Mouse (Mus musculus) megakaryocyte progenitor cell, adult 5-6 weeks (primary cell): ENCODE data around the gene Tbc1d1. TPM values are rescaled to one million over a fixed set of nuclear protein-coding genes. Genes with fewer than 3 reads are reported as not detected.

ENCODE experiments used
- ATAC-seq: replicated peaks from 2 replicates; pipeline ENCODE4 v1.8.0; 2016; ENCODE audit warnings: mild to moderate bottlenecking, moderate TSS enrichment, inconsistent platforms; ENCODE audit not compliant: poor library complexity
- total RNA-seq, 2 experiments: library from RNA; stranded (forward) in 1 of 2; stranded (reverse) in 1 of 2; fragments of 157-497, 149-512 nt in 1 of 2; fragments of 200-1000 nt in 1 of 2; gene quantifications; 2 replicates each; pipeline versions ENCODE4 v1.2.3 to v1.2.4; 2015 to 2017

Gene Tbc1d1
- total RNA-seq, 2 experiments from 2014 or later, result 16.7 to 31.7 TPM

- no peak for ATAC-seq
Observed at GRCm38 (mm10) chr5:64375851-64376250, 219.7 kb downstream of the Tbc1d1 start.

DNA sequence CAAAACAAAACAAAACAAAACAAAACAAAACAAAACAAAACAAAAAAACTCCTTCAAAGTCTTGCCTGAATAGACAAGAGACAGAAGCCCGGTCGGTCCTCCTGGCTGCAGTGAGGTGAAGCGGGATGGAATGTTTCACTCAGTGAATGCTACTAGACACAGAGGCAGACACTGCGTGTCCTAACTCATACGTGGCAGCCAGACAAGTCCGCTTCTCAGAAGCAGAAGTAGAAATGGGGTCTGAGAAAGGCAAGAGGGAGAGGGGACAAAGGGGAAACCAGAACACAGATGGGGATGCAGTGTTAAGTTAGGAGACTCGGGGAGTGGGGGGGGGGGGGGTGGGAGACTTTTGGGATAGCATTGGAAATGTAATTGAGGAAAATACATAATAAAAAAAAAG lies 220.4 kb downstream of the Tbc1d1 start:
- 0 out of 2 replicates have a peak, but pooled peaks have one; percentile 16 for ATAC-seq

DNA sequence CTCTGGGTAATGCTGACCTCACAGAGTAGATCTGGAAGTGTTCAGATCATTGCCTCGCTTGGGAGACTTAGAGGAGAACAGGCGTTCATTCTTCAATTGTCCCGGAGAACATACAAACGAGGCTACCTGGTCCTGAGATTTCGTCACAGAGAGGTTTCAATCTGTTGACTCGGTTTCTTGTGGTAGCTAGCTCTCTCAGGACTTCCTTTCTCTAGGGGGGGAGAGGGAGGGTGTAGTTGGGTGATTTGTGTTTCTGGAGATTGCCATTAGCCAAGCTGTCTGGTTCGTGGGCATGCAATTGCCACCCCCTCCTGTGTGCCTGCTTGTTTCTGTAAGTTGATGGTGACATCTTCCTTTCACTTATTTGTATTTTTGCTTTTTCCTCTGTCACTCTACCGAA lies 221.6 kb downstream of the Tbc1d1 start:
- 0 out of 2 replicates have a peak, but pooled peaks have one; percentile 4 for ATAC-seq

GRCm38 (mm10) chr5:64378591-64379275 lies 222.6 kb downstream of the Tbc1d1 start:
- peak; percentile 52 for ATAC-seq

GRCm38 (mm10) chr5:64379829-64380228 lies 223.7 kb downstream of the Tbc1d1 start:
- ATAC-seq, result no peak

GRCm38 (mm10) chr5:64380698-64381375 lies 224.7 kb downstream of the Tbc1d1 start:
- peak; percentile 53 for ATAC-seq

DNA sequence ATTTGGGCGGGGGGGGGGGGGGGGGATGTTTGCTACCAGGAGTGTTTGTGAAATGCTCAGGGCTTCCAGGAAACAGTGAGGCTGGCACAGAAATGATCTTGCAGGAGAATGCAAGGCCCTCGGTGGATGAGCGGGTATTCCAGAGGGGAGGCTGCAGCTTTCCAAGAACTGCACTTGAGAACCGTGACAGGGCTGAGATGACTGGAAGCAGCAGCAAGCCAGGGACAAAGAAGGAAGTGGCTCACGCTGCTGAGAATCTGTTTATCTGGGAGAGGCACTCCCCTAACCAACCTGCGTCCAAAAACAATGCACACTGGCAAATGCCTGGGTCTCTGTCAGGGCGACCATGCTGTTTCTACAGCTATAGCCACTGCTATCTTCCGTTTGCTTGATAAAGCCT lies 225.4 kb downstream of the Tbc1d1 start:
- no peak for ATAC-seq

DNA sequence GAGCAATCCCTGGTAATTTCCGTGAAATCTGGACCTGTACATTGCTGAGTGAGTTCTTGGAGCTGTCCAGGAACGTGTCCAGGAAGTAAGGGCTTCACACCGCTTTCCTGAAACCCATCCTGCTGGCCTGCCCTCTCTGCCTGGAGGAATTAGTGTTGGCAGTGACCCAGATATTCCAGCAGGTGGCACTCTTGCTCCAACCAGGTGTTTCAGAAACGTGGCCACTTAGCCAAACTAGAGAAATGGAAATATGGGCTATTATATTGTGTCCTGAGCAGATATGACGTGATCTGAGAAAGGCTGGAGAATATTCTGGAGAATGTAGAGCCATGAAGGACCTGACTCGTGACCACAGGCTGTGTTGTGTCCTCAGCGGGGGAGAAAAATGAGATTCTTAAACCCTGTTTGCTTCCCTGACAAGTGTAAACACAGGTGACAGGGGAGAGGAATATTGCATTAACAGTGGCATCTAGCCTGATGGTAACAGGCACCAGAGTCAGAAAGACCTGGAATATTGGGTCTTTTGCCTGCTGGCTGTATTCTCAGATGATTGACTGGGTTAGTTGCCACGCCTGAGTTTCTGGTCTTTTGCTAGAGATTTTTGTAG lies 226.4 kb downstream of the Tbc1d1 start:
- ATAC-seq, result peak; percentile 68

DNA sequence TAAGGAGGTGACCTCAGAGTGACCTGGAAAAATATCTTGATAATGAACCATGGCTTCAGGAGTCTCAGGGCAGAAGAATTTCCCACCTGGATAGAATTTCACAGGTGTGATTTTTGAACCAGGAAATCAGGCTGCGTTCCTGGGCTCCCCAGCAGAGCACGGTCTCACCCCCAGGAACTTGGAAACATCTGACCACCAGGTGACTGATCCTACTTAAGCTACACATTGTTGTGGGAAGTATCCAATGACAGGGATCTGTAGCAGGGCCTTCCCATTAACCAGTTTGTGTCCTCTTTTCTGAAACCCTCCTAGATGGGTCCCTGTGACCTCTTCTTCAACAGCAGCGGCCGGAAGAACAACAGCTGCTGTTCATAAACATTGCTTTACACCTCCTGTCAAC lies 227.1 kb downstream of the Tbc1d1 start:
- no peak for ATAC-seq

- no peak for ATAC-seq
Observed at GRCm38 (mm10) chr5:64384546-64384945, 228.4 kb downstream of the Tbc1d1 start.

DNA sequence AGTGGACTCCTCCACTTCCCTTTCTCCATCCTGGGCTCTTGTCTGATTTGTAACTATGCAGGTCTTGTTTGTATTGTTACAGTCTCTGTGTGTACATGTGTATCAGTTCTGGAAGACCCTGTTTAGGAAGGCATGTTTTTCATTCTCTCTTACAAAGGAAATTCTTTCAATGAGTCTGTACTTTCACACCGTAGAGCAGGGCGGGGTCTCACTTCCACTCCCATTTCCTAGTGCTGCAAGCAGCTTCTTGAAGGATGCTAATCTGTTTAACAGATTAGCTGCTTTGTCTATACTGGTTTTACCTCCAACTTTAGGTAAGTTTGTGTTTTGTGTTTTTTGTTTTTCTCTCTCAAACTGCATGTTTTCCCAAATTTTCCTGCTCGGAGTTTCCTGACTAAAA lies 230.9 kb downstream of the Tbc1d1 start:
- ATAC-seq, result no peak

- no peak for ATAC-seq
Observed at GRCm38 (mm10) chr5:64389202-64389929, 233.3 kb downstream of the Tbc1d1 start.

- peak; percentile 62 for ATAC-seq
Observed at GRCm38 (mm10) chr5:64391346-64391745, 235.2 kb downstream of the Tbc1d1 start.

DNA sequence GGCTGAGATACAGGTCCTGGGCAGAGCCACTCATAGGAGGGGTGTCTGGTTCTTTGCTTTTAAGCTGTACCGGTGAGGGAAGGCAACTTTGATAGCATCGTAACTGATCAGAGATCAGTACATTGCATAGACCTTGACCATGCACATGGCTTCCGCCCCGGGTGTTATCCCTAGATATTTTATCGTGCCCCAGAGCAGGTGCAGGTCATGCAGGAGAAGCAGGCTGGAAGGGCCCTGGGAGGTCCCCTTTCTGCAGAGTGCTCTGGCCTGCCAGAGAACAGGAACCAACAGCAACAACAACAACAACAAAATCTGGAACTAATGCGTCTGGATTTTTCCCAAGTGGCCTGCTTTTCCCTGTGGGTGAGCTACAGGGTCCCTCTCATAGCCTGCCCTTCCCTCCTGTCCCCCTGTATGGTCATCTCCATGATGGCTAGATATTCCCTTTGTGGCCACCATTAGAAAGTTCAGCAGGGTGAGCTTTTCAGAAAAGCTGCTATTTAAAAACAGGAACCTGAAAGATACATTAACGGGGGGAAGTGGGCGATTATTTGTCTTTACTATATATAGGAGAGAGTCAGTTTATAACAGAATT lies 236.4 kb downstream of the Tbc1d1 start:
- 0 out of 2 replicates have a peak, but pooled peaks have one; percentile 10 for ATAC-seq

DNA sequence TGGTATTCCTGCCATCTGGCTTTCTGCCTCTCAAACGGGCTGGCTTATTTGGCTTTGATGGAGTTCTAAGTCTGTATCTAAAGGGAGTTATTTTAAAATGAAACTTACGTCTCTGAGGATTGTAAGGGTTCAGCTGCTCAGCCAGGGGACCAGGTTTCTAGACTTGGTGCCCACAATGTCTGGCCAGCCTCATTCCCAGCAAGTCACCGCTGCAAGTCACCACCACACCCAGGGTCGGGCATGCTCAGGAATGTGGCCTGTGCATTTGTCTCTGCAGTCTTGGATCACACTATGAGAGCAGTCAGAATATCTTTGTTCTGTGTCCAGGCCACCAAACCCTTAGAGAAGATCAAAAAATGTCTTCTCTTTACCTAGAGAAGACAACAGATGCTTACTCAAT lies 237.4 kb downstream of the Tbc1d1 start:
- no peak for ATAC-seq

- ATAC-seq, result no peak
Observed at GRCm38 (mm10) chr5:64398155-64398554, 242.1 kb downstream of the Tbc1d1 start.

DNA sequence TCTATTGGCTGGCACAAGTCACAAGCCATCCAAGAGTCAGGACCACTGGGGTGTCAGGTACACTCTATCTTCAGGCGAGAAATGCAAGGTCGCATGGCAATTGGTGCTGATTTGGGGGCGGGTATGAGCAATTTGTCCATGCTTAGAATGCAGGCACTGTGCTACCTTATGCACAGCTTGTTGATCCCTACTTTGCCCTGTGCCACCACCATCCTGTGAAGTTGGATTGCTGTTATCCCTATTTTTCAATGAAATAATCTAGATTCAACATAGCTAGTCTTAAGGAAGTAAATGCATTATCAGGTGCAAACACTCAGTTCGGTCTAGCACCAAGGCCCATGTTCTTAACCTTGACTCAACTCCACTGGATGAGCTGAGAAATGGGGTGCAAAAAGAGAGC lies 244.6 kb downstream of the Tbc1d1 start:
- no peak for ATAC-seq
